Mouse (Mus musculus): Measurements from ENCODE around the gene Fam126b.
"Not testable (repeated sequence)": the region's sequence is repeated elsewhere in the genome, so short reads cannot be mapped to it uniquely, and the experiment has no call there.

Gene Fam126b

GRCm38 (mm10) chr1:58568456-58569130 lies 17.5 kb downstream of the Fam126b start:
- no peak for DNase-seq (ENCODE audit: low read depth)

- DNase-seq (ENCODE audit: low read depth), result no peak
Observed at GRCm38 (mm10) chr1:58566621-58567020, 19.5 kb downstream of the Fam126b start.

GRCm38 (mm10) chr1:58564981-58565380 lies 21.1 kb downstream of the Fam126b start:
- DNase-seq (ENCODE audit: low read depth), result no peak

GRCm38 (mm10) chr1:58562455-58562854 lies 23.7 kb downstream of the Fam126b start:
- DNase-seq (ENCODE audit: low read depth), result peak; percentile 69

- DNase-seq (ENCODE audit: low read depth), result not testable (repeated sequence)
Observed at GRCm38 (mm10) chr1:58560370-58560769, 25.8 kb downstream of the Fam126b start.

- DNase-seq (ENCODE audit: low read depth), result no peak
Observed at GRCm38 (mm10) chr1:58541386-58541785, 44.7 kb downstream of the Fam126b start.

- no peak for DNase-seq (ENCODE audit: low read depth)
Observed at GRCm38 (mm10) chr1:58507249-58507648, 78.9 kb downstream of the Fam126b start.

GRCm38 (mm10) chr1:58504577-58505254 lies 81.4 kb downstream of the Fam126b start, which contains the start of gene Orc2:
TSS of gene Orc2 (minus strand) at chr1:58505109.
- DNase-seq (ENCODE audit: low read depth), result peak; percentile 94

GRCm38 (mm10) chr1:58503793-58504370 lies 82.2 kb downstream of the Fam126b start:
- peak; percentile 36 for DNase-seq (ENCODE audit: low read depth)

GRCm38 (mm10) chr1:58503134-58503533 lies 83.0 kb downstream of the Fam126b start:
- no peak for DNase-seq (ENCODE audit: low read depth)

- peak; percentile 18 for DNase-seq (ENCODE audit: low read depth)
Observed at GRCm38 (mm10) chr1:58498758-58499157, 87.4 kb downstream of the Fam126b start.

- DNase-seq (ENCODE audit: low read depth), result no peak
Observed at GRCm38 (mm10) chr1:58497678-58498077, 88.4 kb downstream of the Fam126b start.

GRCm38 (mm10) chr1:58495603-58496002 lies 90.5 kb downstream of the Fam126b start:
- DNase-seq (ENCODE audit: low read depth), result no peak

GRCm38 (mm10) chr1:58482647-58483046 lies 103.5 kb downstream of the Fam126b start:
- DNase-seq (ENCODE audit: low read depth), result no peak

- no peak for DNase-seq (ENCODE audit: low read depth)
Observed at GRCm38 (mm10) chr1:58475662-58476061, 110.5 kb downstream of the Fam126b start.

All from 416B (cell line).